Mouse (Mus musculus): Measurements from ENCODE around the gene Ero1l.
A peak's percentile ranks its signal among the peaks of the same experiment; 100 is the strongest.

The Ero1l gene

DNA sequence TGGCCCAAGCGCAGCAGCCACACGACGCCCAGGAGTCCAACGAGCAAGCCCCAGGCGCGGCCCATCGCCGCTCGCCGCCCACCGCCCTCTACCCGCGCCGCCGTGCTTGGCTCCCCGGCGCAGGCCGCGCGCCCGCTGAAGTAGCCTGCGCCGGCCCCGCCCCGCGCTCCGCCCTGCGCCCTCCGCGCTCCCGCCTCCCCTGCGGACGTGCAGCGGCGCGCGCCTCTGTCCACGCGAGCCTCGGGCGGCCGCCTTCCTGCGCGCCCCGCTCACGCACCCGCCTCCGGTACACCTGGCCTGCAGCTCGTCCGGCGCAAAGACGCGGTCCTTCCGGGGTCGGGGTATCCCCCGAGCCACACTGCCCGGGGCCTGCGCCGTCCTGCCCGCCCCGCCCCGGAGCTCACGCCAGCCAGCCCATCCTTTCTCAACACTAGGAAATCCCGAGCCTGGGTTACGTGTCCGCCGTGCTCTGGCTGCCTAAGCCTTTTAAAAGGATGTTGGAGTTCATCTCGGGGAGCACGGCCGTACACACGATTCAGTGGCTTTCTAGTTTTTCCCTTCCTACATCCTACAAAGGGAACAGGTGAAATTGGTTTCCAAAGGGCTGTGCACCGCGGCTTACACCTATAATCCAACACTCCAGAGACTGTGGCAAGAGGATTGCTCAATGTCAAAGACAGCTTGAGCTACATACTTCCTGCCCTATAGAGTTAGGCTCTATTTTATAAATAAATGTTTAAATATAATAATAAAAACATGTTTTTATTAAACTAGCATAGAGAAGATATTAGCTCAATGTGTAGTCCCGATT is at the start of gene Ero1l:
TSS of gene Ero1l (minus strand) at position 346 of the 811 bp plus-strand sequence.
- peak; percentile 90 to 96 for DNase-seq (ENCODE audit: inconsistent age in 2 of 2, low spot score in 1 of 2)

DNA sequence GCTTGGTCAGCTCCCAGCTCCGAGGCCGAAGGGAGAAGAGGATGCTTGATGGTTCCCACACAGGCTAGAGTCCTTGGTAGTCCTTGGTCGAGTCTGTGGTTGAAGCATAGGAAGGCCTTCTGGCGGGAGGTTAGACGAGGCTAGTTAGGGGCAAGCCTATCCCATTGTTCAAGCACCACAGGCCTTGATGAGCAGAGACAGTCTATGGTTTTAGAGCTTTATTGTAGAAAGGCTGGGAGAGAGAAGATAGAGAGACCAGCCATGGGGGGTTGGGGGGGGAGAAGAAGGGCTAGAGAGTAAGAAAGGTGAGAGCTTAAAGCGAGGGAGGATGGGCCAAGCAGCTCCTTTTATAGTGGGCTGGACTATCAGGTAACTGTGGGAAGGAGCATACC is 46.6 kb upstream of the Ero1l start:
- DNase-seq (ENCODE audit: inconsistent age in 2 of 2, low spot score in 1 of 2), result peak in 1 of 2 experiments; percentile 13

DNA sequence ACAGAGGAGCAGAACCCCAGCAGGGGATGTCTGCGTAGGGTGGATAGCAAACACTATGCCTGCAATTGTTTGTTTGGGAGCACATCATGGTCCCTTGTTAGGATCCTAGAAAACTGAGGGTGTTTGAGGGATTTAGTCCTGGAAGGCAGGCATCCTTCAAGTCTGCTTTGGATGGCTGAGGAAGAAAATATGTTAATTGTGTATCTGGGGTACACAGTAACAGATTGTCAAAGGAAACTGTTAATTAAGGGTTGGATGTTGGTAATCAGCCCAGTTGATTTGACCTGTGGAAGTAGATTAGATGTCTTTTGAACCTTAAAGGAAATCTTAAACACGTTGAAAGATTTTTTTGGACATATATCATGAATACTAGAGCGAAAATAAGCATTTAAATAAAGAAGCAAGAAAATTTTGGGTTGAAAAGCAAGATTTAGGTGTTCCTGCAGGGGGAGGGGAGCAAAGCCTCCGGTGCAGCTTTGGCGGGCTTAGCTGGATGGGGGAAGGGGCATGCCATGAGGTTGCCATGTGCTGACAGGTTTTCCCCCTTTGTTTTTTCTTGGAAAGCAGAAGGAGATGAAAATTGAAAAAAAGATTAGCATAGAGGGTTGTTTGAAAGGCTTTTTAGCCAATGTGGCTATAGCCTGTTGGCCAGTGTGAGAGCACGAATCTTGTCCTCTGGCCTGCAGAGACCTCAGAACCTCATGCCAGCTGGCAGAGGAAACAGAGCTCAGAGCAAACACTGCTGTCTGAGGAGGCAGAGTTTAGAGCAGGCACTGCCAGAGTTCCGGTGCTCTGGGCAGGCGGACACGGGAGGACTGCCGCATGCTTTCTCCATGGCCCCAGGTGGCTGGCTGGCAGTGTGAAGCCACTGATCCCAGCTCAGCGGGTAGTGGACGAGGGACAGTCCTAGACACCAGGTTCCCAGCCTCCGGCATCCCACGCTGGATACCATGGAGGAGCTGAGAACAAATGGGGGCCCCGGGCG is 45.9 kb upstream of the Ero1l start:
- DNase-seq (ENCODE audit: inconsistent age in 2 of 2, low spot score in 1 of 2), result peak in 1 of 2 experiments; percentile 28

DNA sequence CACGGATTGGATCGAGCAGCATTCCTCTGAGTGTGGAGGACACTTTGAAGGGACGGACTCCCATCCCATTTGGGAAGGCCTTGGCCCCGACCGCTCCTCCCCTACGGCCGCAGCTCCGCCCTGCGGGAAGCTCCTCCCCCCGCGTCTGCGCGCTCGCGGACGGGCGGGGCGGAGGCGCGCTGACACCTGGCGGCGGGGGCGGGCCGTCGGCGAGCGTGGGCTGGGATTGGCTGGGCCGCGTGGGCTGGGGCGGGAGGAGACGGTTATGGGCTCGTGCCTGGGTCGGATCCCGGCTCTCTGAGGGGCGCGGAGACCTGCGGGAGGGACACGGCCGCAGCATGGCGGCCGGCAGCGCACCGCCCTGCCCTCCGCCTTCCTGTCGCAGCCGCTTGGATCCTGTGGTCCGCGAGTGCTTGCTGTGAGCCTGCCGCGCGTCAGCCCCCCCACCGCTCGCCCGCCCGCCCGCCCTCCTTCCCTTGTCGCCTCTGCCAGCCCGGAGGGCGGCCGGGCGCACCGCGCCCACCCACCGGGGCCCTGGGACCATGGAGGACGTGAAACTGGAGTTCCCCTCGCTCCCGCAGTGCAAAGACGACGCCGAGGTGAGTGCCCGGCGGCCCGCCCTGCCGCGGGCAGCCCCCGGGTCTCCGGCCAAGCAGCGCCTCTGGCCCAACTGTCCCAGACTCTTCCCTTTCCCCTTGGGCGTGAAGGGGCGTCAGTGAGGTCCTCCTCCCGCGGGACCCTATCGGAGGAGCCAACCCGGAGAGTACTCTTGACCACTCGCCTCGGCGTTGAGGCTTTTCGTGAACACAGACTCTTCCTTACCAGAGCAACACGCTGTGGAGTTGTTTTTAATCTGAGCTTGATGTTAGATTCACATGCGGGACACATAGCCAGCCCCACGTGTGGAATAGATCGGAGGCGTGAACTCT is 32.6 kb upstream of the Ero1l start, which contains the start of gene Styx:
TSS of gene Styx (plus strand) at position 163 of the 929 bp plus-strand sequence.
- peak; percentile 98 to 99 for DNase-seq (ENCODE audit: inconsistent age in 2 of 2, low spot score in 1 of 2)

DNA sequence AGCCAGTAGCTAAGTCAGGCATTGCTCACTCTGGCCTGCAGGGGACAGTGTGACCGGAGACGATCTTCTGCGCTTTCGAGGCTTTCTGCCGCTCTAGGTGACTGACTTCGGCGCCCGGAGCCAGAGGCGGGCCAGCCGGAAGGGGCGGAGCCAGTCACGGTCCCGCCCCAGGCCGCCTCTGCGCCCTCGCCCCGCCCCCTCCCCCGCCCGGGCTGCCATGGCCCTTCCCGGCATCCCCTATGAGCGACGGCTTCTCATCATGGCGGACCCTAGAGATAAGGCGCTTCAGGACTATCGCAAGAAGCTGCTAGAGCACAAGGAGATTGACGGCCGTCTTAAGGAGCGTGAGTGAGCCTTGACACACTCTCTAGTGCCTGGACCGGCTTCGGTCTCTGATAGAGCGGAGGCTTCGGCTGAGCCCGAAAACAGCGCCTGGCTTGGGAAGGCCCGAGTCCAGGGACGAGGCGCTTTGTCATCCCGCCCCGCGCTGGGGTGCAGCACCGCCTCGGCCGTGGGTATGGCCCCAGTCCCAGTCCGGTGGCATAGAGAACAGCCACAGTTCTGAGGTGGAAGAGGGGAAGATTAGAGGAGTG is 11.1 kb upstream of the Ero1l start, which contains the start of gene Psmc6:
TSS of gene Psmc6 (plus strand) at position 200 of the 593 bp plus-strand sequence.
- DNase-seq (ENCODE audit: inconsistent age in 2 of 2, low spot score in 1 of 2), result peak; percentile 93 to 97

DNA sequence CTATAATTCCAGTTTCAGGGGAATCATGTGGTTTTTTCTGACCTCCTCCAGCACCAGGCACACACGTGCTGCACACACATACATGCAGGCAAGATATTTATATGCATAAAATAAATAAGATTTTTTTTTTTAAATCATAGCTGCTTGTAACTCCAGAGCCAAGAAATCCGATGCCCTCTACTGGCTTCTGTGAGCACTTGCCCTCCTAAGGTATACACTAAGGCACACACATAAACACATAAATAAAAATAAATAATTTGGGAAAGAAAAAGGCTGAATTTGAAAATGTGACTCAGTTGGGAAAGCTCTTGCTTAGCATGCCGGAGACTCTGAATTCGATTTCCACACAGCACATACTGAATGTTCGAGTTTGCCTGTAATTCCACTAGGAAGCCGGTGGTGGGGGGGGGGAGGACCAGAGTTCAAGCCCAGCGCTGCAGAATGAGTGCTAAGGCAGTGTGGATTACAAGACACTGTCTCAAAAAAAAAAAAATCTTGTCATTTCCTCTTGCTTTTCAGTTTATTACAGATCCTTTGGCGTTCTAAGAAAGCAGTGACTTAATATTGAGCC is 10.5 kb upstream of the Ero1l start:
- no peak for DNase-seq (ENCODE audit: inconsistent age in 2 of 2, low spot score in 1 of 2)

DNA sequence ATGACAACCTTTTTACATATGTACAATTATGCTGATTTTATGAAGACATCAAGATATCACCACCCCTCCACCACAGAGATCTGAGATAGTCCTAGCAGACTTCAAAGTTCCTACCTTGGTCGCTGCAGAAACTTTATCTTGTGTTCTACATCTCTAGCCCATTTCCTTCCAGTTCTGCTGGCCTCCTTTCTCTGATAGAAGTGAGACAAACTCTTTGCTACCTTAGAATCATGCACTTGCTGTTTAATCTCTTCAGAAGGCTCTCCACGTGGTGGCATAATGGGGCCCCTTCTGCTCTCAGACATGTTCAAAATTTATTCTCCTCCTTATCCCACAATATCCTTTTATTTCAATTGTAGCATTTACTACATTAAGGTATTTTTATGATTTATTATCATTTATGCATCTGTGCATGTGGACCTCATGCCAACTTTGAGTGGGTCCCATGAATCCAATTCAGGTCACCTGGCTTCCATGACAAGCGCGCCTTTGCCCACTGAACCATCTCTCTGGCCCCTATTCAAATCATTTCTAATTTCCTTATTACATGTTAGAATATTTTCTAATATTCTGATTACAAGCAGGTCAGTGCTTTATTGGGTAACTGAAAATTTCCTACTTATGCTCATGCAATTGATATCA is 9.6 kb upstream of the Ero1l start:
- DNase-seq (ENCODE audit: inconsistent age in 2 of 2, low spot score in 1 of 2), result no peak

DNA sequence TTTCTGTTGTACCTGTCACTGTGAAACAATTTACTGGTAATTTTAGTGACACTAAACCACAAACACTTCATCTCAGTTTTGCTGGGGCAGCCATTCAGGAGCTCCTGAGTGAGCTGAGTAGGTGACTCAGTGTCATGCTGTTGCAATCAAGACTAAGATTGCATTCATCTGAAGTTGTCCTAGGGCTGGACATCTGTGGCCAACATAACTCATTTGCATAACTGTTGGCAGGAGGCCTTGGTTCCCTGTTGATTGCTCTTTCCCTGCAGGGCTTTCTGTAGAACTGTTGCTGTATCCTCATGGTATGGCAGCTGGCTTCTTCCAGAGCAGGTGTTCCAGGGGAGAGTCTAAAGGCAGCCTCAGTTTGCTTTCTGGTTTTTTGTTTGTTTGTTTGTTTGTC is 6.9 kb upstream of the Ero1l start:
- DNase-seq (ENCODE audit: inconsistent age in 2 of 2, low spot score in 1 of 2), result peak; percentile 27 to 86

DNA sequence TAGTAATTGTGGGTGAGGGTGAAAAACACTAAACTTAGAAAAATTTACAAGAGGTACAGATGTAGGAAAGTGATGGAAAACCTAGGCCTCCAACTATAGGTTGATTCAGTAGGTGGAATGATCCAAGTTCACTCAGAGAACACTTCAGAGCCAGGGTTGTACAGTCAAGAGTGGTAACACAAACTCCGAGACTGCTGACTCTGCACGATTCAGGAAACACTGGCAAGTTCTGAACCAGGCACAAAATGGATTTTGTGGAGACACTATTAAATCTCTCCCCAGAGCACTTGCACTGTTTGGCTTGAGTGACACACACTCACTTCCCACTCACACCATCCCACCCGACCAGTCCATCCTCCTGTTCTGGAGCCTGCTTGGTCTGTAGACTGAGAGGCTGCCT is 4.7 kb upstream of the Ero1l start:
- DNase-seq (ENCODE audit: inconsistent age in 2 of 2, low spot score in 1 of 2), result no peak

DNA sequence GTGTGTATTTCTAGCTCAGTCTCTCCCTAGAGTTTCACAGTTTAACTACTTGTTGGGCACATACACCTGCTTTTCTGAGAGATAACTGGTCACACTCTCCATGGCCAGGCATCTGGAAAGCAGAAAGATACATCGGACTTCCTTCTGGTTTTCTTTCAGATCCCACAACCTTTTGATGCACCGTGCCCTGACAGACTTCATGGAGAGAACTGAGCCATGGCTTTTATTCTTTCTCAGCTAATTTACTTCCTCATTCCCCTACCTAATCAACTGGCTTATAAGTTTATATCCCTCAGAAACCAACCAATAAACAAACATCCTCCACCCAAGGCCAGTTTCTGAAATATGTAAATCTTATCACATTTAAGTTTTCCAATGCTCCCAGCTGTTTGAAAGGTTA is 3.9 kb upstream of the Ero1l start:
- no peak for DNase-seq (ENCODE audit: inconsistent age in 2 of 2, low spot score in 1 of 2)

DNA sequence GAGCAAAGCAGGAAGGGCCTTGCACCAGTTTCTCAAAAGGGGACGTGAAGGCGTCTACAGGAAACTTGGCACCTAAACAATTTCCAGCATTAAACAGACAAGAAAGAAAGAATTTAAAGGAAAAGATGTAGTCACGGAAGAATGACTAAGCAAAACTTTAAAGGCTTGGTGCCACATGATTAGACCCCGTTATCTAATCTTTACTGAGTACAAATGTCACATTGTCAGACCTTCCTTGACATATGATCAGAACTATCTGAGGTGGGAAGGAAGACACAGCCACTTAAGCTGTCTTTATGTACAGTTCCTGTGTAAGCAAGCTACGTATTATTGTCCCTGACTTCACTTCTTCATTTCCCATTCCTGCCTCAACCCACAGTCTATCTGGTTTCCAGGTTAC is 3.1 kb upstream of the Ero1l start:
- DNase-seq (ENCODE audit: inconsistent age in 2 of 2, low spot score in 1 of 2), result peak in 1 of 2 experiments; percentile 42

DNA sequence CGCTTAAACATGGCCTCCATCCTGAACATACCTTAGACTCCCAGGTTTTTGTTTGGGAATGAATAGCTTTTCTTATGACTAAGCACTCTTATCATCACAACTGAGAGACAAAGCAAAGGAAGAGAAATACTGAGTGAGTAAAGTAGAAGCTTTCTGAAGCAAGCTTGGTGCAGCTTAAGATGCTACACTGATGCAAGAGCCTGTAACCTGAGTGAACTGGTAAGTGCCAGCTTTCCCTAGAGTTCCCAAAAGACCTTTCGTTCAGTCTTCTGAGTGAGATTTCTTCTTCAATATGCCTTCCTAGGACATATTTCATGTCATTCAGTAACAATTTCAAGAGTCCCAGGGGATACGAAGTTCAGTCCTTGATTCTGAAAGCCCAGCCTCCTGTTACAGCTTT is 2.5 kb upstream of the Ero1l start:
- DNase-seq (ENCODE audit: inconsistent age in 2 of 2, low spot score in 1 of 2), result no peak

DNA sequence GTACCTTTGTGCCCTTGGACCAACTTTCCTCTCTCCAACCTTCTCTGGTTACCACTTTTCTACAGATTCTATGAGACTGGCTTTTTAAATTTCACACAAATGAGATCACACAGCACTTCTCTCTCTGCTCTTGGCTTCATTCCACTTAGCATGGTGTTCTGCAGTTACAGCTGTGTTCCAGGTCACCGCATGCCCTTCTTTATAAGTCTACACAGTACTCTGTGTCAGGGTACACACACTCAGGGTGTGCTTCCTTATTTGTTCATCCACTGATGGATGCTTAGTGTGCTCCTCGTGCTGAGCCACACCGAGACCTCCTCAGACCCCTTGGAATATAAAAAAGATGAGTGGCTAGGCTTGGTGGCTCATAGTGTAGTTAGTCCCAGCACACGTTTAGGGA is 1.5 kb upstream of the Ero1l start:
- DNase-seq (ENCODE audit: inconsistent age in 2 of 2, low spot score in 1 of 2), result no peak

DNA sequence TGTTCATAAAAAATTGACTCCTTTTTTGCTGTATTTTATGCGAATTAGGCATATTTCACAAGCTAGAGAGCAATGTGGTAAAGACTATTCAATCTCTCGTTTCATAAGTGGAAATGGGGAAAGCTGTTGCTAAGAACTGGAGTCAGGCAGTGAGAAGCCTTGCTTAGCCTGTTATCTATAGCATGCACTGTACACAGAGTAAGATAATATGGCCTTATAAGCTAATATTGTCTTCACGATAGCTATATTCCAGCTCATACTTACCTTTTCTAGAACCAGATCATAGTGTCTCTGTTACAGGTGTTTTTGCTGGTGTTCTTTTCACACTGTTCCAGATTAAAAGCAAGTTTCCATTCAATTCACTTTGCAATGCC is 653 bp upstream of the Ero1l start:
- DNase-seq (ENCODE audit: inconsistent age in 2 of 2, low spot score in 1 of 2), result no peak

DNA sequence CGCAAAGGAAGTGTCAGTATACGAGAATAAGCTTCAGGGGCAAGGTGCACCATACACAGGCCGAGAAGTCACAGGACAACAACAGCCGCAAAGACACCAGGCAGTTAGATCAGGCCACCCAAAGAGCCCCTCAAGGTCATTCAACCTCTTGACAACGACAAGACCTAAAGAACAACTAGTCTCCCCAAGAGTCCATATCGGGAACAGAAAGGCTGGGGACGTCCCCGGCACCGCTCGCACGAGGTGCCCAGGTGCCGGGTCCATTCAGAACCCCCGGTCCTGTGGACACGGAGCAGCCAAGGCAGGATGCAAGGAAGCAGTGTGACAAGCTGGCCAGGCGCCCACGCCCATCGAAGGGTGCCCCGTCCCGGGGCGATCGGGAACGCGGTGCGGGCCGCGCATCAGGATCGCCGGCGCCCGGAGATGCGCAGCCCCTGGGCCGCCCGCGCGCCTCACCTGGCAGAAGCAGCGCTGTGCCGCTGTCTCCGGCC is 605 bp downstream of the Ero1l start:
- DNase-seq (ENCODE audit: inconsistent age in 2 of 2, low spot score in 1 of 2), result no peak

DNA sequence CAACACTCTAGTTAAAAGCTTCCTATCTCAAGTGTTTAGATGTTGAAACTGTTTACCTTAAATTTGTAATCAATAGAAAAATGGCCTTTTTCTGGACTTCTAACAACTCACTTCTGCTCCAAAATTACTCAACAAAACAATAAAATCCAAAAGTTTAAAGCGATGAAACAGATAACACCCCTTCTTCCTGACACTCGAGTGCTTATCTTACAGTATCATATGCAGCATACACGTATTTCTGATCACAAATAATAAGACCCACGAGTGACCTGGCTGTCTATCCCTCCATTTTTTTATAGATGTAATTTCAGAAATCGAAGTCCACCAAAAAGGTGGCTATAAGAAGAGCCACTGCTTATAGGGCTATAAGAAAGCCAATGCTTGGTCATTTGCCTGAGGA is 1.6 kb downstream of the Ero1l start:
- DNase-seq (ENCODE audit: inconsistent age in 2 of 2, low spot score in 1 of 2), result no peak

DNA sequence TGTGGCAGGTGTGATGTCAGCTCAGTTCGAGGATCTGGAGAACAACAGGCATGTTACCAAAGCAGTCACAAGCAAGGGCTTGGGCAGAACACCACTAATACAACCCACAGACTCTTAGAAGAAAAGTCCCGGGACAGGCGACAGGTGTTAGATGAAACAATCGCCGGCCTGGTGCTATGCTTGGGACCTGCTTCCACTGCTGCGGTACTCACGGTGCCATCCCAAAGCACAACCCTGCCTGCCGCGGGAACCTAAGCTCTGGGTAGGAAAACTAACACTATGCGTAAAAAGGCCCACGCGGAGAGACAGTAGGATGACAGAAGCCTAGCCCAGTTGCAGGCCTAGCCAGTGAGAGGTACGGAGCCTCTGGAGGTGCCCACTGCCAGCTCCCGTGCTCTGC is 8.5 kb downstream of the Ero1l start:
- peak in 1 of 2 experiments; percentile 14 for DNase-seq (ENCODE audit: inconsistent age in 2 of 2, low spot score in 1 of 2)

DNA sequence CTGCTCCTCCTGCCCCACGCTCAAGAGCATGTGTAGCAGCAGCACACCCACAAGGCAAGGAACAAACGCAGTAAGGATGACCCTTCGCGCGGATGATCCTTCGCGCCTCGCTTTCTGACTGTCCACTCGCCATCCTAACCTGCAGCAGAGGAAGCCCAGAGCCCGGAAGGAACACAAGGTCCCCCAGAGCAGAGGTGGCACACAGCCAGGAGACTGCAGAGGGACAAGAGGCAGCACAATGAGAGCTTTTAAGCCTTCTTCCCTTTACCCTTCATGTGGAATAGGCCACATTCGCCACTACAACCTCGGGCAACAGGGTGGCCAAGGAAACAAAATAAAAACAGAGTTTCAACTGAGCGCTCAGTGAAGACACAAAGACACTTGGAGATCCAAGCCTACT is 8.9 kb downstream of the Ero1l start:
- peak; percentile 54 to 71 for DNase-seq (ENCODE audit: inconsistent age in 2 of 2, low spot score in 1 of 2)

DNA sequence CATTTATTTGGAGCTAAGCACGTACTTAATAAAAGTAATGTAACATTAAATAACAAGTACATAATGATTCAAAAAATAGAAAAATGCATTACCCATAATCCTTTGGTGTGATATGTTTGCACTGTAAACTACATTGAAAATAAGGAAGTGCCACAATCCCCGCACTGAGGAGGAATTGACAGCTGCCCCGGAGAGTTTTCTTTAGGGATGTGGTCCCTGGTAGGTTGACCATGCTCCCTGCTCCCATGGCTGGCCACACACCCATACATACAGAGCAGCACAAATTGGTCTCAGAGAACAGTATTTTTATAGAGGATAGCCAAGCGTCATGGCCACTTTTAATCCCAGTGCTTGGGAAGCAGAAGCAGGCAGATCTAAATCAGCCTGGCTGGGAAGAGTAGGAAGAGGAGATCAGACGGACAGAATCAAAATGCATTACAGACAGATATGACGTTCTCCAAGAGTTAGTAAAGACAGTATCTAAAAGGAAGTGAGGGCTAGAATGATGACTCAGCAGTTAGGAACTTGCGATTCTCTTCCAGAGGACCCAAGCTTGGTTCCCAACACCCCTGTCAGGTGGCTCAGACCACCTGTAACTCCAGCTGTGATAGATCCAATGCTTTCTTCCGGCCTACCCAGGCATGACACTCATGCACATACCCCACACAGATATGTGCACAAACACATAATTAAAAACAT is 10.8 kb downstream of the Ero1l start:
- peak in 1 of 2 experiments; percentile 20 for DNase-seq (ENCODE audit: inconsistent age in 2 of 2, low spot score in 1 of 2)
